Mouse (Mus musculus): Measurements from ENCODE around the gene Celf1.
"Not testable (repeated sequence)": the region's sequence is repeated elsewhere in the genome, so short reads cannot be mapped to it uniquely, and the experiment has no call there.

Celf1 gene

DNA sequence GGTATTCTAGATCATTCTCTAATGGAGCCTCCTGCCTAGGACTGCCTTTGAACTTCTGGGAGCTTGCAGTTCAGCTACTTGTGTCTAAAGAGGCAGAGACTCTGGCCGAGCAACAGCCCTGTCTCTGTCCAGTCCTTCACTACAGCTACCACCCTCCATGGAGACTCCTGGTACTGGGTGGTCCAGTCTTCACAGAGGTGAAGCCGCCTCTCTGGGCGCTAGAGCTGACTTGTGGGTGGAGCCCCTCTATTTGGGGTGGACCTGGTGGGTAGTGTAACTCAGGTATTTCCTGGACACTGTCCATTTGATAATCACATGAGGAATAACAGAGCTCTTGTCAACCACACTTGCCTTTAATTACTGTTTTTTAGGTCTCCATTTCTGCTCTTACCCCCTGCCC, 79.7 kb downstream of the Celf1 start:
- DNase-seq (ENCODE audit: low read depth in 1 of 2, low spot score in 2 of 2), result no peak

DNA sequence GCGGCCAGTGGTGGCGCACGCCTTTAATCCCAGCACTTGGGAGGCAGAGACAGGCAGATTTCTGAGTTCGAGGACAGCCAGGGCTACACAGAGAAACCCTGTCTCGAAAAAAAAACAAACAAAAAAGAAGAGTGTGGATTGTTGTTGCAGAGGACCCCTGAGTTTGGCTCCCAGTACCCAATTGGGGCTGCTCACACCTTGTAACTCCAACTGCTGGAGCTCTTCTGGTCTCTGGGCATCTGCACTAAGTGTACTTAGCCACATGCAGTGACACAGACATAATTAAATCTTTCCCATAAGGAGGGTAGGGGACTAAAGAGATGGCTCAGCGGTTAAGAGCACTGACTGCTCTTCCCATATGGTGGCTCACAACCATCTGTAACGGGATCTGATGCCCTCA, 82.1 kb downstream of the Celf1 start:
- not testable (repeated sequence) for DNase-seq (ENCODE audit: low read depth in 1 of 2, low spot score in 2 of 2)

DNA sequence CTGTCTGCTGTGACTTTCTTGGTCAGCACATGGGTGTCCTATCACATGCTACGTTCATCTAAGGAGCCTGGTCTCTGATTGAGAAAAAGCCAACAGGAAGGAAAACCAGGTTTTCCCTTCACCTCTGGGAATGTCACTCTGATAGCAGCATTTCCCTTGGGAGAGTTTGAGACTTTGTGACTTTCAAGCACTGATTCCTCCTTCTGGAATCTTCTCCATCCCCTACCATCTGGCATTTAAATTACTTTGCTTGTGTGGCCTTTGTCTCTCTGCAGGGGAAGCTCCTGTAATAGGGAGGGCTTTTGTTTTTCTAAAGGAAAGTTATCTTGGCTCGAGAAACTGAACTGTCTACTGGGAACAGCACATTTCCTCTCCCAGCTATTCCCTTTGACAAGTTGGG, 82.9 kb downstream of the Celf1 start:
- no peak for DNase-seq (ENCODE audit: low read depth in 1 of 2, low spot score in 2 of 2)

DNA sequence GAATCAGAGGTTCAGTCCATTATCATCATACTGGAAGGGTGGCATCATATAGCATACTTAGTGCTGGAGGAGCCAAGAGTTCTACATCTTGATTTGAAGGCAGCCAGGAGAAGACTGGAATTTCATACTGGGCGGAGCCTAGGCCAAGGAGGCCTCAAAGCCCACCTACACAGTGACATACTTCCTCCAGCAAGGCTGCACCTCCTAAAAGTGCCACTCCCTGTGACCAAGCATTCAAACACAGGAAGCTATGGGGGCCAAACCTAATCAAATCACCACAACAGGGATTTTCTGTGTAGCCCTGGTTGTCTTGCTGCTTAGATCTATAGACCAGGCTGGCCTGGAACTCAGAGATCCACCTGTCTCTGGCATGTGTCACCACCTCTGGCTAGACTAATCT, 83.8 kb downstream of the Celf1 start:
- DNase-seq (ENCODE audit: low read depth in 1 of 2, low spot score in 2 of 2), result no peak

DNA sequence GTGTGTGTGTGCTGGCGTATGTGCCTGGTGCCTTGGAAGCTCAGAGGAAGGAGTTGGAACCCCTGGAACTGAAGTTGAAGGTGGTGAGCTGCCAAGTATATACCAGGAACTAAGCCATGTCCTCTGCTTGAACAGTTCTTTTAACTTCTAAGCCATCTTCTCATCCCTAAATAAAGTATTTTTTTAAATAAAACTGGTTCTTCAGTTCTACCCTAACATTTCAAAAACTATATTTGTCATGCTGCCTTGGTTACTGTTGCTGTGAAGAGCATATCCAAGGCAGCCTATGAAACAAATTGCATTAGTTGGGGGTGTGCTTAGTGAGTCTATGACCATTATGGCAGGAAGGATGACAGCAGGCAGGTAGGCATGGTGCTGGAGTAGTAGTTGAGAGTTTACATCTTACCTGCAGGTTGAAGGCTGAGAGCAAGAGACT, 84.9 kb downstream of the Celf1 start:
- DNase-seq (ENCODE audit: low read depth in 1 of 2, low spot score in 2 of 2), result no peak

DNA sequence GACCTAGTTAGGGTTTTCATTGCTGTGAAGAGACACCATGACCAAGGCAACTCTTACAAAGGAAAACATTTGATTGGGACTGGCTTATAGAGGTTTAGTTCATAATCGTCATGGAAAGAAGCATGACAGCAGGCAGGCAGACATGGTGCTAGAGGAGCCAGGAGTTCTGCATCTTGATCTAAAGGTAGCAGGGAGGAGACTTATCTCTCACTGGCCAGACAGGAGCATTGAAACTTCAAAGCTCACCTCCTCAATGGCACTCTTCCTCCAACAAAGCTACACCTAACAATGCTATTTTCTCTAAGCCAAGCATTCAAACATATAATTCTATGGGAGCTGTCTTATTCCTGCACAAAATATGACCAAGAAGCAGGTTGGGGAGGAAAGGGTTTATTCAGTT, 86.3 kb downstream of the Celf1 start:
- DNase-seq (ENCODE audit: low read depth in 1 of 2, low spot score in 2 of 2), result no peak

DNA sequence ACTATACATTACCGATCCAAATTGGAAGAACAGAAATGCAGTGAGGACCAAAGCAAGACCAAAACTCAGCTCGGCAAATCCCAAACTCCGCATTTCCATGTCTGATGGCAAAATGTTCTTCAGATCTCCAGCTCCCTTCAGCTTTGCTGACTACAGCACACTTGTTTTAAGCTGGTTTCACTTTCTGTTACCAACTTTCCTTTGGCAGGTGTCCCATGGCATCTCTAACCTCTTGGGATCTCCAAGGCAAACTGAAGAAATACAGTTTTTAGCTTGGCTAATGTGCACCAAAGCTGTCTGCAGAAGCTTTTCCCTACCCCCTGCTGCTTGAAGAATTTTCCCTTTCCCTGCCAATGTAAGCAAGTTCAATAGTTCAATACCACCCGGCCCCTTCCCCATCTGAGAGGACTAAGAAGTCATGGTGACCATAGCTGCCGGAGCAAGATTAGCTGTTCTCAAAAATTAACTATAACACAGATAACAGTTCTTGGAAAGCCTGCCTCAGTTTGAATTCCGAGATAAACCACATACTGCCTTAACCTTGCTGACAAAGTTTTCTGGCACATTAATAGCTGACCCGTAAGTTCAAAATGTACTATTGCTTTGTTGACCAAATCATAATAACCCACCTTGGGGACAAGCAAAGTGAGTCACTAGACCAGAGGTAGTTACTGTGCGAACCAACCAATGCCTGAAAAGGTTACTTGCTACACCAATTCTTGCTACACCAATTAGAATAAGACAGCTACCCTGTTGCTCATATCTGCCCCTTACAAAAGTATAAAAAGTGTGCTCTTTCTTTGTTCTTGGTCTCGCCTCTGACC, 87.4 kb downstream of the Celf1 start:
- DNase-seq (ENCODE audit: low read depth in 1 of 2, low spot score in 2 of 2), result no peak

DNA sequence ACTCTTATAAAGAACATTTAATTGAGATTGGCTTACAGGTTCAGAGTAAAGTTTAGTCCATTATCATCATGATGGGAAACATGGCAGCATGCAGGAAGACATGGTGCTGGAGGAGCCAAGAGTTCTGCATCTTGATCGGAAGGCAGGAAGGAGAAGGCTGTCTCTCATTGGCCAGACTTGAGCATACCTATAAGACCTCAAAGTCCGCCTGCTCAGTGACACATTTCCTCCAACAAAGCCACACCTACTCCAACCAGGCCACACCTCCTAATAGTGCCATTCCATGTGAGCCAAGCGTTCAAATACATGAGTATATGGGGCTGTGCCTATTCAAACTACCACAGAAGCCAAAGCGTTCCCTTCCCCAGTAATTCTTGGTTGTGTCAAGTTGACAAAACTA, 91.0 kb downstream of the Celf1 start:
- DNase-seq (ENCODE audit: low read depth in 1 of 2, low spot score in 2 of 2), result no peak

DNA sequence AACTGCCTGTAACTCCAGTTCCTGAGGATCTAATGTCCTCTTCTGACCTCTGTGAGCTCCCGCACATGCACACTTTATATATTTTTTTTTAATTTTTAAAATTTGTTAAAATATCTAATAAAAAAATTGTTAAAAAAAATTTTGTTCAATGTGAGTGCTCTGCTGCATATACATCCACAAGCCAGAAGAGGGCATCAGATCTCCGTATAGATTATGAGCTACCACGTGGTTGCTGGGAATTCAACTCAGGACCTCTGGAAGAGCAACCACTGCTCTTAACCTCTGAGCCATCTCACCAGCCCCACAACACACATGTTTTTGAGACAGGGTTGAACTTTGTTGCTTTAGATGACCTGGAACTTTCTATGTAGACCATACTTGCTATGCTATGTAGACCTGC, 92.8 kb downstream of the Celf1 start:
- no peak for DNase-seq (ENCODE audit: low read depth in 1 of 2, low spot score in 2 of 2)

DNA sequence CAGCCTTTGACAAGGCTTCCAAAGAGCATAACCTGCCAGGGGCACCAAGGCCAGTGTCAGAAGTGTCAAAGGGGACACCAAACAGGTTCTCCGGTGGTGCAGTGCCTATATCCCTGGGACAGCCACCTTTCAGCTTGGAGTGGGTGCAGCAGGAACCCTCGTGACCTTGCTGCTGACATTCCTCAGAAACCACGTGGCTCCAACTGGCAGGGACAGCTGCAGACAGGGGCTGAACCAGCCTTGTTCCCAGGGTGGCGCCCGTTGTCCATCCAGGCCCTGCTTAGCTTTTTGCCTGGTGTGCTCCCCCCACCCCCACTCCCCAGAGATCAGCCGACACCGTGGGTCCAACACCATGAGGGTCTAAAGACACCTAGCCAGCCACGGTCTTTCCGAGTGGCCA, 95.2 kb downstream of the Celf1 start, which contains the start of gene Rapsn:
TSS of gene Rapsn (plus strand) at position 236 of the 400 bp plus-strand sequence.
- no peak for DNase-seq (ENCODE audit: low read depth in 1 of 2, low spot score in 2 of 2)

DNA sequence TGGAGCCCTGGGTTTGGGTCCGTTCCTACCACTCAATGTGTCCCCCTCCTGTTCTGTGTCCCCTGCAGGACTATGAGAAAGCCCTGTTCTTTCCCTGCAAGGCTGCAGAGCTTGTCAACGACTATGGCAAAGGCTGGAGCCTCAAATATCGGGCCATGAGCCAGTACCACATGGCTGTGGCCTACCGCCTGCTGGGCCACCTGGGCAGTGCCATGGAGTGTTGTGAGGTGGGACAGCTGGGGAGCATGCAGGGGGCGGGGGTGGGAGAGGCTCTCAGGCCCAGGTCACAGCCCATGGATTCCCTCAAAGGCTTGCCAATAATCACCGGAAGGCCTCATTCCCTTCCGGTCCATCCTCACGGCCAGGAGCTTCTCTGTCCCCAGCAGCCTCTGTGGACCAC, 101.6 kb downstream of the Celf1 start:
- DNase-seq (ENCODE audit: low read depth in 1 of 2, low spot score in 2 of 2), result no peak

DNA sequence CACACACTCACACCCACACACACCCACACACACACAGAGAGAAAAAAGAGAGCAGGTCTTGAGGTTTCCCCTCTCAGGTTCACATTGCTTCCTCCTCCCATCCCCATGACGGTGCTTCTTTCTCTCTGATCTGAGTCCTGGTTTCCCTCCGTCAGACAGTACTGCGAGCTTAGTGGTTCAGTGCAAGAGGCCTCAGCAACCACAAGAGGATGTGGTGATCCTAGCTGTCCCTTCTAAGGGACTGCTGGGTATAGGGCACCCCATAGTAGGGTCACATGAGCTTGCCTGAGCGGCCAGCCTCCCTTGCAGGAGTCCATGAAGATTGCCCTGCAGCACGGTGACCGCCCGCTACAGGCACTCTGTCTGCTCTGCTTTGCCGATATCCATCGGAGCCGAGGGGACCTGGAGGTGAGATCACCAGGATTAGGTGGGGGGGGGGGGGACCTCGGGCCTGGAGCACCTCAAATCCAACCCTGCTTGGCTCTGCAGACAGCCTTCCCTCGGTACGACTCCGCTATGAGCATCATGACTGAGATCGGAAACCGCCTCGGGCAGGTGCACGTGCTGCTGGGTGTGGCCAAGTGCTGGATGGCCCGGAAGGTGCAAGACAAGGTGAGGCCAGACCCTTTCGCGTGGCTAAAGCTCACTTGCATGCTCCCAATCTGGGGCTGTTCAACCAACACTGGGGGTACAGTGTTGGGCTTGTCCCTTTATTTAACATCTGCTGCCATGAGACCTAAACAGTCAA, 102.6 kb downstream of the Celf1 start:
- no peak for DNase-seq (ENCODE audit: low read depth in 1 of 2, low spot score in 2 of 2)

DNA sequence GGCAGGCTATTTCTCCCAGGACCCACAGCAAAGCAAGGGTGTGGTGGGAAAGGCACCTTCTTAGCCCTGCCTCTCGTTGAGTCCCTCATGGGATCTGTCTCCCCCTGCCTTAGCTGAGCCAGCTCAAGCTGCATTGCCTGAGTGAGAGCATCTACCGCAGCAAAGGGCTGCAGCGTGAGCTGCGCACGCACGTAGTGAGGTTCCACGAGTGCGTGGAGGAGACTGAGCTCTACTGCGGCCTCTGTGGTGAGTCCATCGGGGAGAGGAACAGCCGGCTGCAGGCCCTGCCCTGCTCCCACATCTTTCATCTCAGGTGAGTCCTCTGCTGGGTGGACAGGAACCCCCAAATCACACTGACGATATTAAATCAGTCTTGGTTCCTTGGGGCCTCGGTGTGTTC, 104.5 kb downstream of the Celf1 start:
- DNase-seq (ENCODE audit: low read depth in 1 of 2, low spot score in 2 of 2), result no peak

DNA sequence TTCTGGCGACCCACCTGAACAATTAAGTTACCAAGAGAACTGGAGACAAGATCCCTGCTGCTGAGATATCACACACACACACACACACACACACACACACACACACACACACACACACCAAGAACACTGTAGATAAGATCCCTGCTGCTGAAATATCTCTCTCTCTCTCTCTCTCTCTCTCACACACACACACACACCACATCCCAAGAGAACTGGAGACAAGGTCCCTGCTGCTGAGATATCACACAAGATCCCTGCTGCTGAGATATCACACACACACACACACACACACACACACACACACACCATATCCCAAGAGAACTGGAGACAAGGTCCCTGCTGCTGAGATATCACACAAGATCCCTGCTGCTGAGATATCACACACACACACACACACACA, 105.6 kb downstream of the Celf1 start:
- not testable (repeated sequence) for DNase-seq (ENCODE audit: low read depth in 1 of 2, low spot score in 2 of 2)

DNA sequence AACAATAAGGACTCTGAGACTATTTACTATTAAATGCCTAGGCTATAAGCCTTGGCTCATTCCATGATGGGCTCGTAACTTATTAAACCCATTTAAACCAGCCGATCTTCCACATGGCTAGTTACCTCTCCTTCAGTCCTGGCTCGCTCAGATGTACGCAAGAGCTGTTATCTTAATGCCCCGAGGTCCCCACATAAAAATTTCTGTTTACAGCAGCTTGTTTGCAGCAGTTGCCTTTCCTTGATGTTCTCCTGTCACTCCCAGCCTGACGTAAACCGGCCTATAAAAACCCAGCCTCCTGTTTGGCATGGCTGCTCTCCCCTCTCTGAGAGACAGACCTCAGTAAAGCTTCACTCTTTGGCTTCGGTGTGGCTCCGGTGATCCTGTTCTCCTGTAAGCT, 107.2 kb downstream of the Celf1 start:
- no peak for DNase-seq (ENCODE audit: low read depth in 1 of 2, low spot score in 2 of 2)

DNA sequence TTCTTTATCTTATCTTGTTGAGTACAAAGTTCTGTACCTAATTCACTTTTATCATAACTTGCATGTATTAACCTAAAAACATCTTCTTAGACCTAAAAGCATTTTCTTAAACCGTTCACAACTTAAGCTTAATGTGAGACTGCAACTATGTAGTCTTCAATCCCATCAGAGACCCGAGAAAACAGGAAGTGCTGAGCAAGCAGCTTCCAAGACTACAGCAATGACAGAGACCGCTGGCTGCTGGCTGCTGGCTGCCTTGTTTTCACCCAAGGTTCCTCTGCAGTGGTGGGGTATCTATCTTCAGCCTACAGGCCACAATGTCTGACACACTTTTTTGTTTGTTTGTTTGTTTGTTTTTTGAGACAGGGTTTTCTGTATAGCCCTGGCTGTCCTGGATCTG, 111.7 kb downstream of the Celf1 start:
- no peak for DNase-seq (ENCODE audit: low read depth in 1 of 2, low spot score in 2 of 2)

DNA sequence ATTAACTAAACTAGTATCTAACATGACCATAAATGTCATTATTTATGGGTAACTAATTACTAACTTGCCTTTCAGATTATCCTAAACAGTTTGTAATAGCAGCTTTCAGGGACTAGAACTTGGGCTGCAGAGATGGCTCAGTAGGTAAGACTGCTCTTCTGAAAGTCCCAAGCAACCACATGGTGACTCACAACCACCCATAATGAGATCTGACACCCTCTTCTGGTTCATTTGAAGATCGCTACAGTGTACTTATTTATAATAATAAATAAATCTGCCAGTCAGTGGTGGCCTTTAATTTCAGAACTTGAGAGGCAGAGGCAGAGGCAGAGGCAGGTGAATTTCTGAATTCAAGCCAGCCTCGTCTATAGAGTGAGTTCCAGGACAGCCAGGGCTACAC, 112.6 kb downstream of the Celf1 start:
- no peak for DNase-seq (ENCODE audit: low read depth in 1 of 2, low spot score in 2 of 2)

DNA sequence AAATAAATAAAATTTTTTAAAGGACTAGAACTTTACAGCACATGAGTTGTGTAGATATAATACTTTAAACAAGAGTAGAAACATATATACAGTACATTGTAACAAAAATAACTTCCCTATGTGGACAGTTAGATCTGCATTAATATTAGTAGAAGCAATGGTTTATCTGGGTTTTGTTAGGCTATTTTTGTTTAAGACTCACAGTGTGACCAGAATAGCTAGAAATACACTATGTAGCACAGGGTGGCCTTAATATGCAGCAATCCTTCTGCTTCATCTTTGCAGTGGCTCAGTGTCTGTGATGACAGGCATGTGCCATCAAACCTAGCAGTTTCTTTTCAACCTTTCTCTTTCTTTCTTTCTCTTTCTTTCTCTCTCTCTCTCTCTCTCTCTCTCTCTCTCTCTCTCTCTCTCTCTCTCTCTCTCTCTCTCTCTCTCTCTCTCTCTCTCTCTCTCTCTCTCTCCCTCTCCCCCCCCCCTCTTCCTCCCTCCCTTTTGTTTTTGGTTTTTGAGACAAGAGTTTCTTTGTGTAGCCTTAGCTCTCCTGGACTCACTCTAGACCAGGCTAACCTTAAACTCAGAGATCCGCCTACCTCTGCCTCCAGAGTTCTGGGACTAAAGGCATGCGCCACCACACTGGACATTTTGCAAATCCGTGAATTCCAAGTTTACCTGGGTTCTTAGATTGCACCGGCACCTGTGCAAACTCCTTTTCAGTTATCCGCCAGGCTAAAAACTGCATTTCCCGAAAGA, 113.2 kb downstream of the Celf1 start:
- no peak for DNase-seq (ENCODE audit: low read depth in 1 of 2, low spot score in 2 of 2)

DNA sequence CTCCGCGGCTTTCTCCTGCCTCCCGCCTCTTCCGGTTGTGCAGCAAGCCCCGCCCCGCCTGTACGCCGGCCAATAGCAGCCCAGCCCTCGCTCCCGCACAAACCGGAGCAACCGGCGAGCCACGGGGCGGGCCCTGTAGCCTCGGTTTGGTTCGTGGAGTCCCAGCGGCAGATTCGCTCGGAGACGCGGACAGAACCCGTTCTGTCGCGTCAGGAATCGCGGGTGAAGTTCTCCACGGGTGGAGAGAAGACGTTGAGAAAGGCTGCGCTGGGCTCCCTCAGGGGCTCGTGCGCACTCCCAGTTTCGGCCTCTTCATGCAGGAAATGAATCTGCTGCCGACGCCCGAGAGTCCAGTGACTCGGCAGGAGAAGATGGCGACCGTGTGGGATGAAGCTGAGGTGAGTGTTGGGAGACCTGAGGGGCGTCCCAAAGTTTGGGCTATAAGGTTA, 113.8 kb downstream of the Celf1 start, which contains the start of gene Psmc3:
TSS of gene Psmc3 (plus strand) at position 76 of the 449 bp plus-strand sequence.
- DNase-seq (ENCODE audit: low read depth in 1 of 2, low spot score in 2 of 2), result peak; percentile 82 to 87

DNA sequence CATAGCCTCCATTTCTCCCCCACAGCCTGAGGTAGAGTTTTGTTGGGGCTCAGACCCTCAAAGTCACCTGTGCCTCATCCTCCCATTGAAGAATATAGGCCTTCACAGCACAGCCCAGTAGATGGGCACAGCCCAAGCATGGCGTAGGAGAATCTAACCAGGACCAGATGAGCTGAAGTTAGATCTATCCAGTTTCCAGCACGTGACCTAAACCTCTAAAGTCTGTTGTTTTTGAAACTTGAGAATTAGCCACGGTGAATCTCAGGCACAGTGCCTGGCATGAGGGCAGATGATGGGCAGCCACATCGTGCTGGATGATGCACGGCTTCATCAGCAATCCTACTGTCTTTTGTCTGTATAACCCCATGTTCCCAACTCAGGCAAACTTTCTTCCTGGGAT, 118.3 kb downstream of the Celf1 start:
- no peak for DNase-seq (ENCODE audit: low read depth in 1 of 2, low spot score in 2 of 2)

DNA sequence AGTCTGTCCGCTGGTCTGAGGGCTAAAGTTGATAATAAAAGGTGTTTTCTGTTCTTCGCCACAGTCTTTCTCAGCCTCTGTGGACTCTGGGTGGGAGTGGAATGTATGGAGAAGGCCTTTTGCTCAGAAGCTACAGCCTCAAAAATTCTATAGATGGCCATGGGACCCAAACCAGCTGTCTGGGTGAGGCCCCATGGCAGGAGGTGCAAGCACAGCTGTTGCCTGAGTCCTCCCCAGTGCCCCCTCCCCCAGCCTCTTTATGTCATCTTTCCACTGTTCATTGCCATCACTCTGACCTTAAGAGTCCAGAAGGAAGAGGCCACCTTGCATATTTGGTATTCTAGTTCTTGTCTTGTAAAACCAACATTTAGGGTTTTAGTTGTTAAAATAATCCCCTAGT, 119.2 kb downstream of the Celf1 start:
- DNase-seq (ENCODE audit: low read depth in 1 of 2, low spot score in 2 of 2), result no peak
